Mouse (Mus musculus) left cerebral cortex, adult 6 months (tissue): Measurements from ENCODE around the gene Fxr2. TPM values are rescaled to one million over a fixed set of nuclear protein-coding genes. Genes with fewer than 3 reads are reported as not detected.

Experiments used
- long read RNA-seq, 2 experiments: library from polyadenylated mRNA; unstranded; transcript quantifications; one replicate each; pipeline ENCODE4 v2.0.0; 2019 to 2020
- polyA plus RNA-seq: library from polyadenylated mRNA; unstranded; fragments of <200 nt; fragmentation: Nextera tagmentation; gene quantifications from 2 replicates; pipeline ENCODE4 v1.2.3, GENCODE M21; 2021

Gene Fxr2
- polyA plus RNA-seq = 6.9 and 10.3 TPM in 2 replicates
- long read RNA-seq, experiment 1, transcript Fxr2-201 (17 exons, 2,951 nt) = major isoform, 6 of 36 reads
- long read RNA-seq, experiment 1, partial matches to known transcripts = 24 of 36 reads
- long read RNA-seq, experiment 1, other reads (novel, unspliced or antisense) = 6 of 36 reads
- long read RNA-seq, experiment 2, partial matches to known transcripts = 15 of 16 reads
- long read RNA-seq, experiment 2, other reads (novel, unspliced or antisense) = 0 of 16 reads

DNA sequence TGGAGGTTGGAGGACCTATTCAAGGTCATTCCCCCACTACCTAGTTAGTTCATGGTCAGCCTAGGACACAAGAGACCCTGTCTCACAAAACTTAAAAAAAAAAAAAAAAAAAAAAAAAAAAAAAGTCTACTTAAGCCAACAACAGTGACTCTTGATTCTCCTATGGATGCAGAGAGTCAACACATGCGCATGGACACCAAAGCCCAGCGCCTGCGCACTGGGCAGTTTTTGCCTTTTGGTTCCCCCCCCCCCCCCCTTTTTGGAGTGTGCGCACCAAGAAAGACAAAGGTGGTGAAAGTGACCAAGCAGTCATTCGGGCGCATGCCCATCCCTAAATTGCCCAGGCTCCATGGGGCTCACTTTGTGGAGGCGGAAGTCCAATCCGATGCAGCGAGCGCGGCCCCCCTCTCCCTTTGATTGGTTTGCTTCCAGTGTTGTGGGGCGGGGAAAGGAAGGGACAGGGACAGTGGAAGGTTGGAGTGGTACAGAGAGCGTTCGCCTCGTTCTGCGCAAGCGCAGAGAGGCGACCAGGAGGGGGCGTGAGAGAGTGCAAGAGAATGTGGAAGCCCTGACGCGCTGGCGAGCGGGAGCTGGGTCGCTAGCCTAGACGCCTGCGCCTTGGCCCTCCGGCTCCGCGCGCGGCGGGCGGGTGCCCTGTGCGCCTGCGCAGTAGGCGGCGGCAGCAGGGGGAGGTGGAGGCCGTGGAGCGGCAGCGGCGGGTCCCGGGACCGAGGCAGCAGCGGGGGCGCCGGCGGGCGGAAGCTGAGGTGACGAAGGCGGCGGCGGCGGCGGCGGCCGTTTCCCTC, at the start of gene Fxr2:
Gene Fxr2, plus strand, starts transcription at position 707 of the 806 bp plus-strand sequence.

DNA sequence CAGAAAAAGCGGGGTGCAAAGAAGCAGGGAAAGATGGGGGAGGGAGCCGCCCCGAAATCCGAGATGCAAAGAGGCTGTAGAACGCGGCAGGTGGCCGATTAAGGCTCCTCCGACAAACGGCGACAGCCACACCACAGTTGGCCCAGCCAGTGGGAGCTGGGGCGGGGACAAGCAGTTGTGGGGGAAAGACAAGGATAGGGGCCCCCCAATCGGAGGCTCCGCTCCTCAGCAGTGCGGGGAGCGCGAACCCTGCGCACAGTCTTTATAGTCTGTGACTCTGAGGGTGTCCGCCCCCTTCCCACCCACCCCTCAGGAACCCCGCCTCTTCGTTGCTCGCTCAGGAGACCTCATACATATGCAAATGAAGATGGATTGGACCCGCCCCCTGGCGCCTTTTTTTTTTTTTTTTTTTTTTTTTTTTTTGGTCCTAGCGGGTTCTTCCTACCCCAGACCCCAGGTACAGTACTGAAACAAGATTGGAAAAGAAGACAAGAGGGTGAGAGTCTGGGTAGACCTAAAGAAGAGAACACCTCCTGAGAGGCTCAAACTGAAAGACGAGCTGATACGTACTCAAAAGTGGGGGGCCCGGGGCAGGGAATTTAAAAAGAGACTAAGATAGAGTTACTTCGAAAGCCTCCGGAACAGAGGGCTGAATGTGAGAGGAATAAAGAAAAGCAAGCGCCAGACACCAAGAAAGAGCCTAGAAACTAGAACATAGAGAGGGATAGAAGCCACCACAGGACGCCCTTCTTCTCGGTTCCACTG, 26.9 kb upstream of the Fxr2 start, which contains the start of gene Atp1b2:
Gene Atp1b2, minus strand, starts transcription at position 217 of the 765 bp plus-strand sequence.

DNA sequence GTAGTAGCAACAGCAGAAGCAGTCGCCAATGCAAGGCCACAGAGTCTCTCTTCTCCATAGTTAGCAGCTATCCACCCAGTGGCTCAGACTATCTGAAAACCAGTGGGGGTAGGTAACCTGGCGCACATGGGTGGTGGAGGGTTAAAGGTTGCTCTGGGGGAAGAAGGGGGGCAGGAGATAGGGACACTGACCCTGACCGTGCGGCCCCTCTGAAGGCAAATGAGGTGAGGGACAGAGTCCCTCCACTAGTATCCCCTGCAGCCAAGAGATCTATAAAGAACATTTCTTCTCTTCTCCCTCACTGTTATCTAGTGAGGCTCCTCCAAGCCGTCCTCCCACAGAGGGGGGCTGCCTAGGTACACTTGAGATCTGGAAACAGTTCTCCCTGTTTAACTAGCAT, 15.0 kb upstream of the Fxr2 start, which contains the start of gene Shbg:
Gene Shbg, minus strand, starts transcription at position 101 of the 400 bp plus-strand sequence.

DNA sequence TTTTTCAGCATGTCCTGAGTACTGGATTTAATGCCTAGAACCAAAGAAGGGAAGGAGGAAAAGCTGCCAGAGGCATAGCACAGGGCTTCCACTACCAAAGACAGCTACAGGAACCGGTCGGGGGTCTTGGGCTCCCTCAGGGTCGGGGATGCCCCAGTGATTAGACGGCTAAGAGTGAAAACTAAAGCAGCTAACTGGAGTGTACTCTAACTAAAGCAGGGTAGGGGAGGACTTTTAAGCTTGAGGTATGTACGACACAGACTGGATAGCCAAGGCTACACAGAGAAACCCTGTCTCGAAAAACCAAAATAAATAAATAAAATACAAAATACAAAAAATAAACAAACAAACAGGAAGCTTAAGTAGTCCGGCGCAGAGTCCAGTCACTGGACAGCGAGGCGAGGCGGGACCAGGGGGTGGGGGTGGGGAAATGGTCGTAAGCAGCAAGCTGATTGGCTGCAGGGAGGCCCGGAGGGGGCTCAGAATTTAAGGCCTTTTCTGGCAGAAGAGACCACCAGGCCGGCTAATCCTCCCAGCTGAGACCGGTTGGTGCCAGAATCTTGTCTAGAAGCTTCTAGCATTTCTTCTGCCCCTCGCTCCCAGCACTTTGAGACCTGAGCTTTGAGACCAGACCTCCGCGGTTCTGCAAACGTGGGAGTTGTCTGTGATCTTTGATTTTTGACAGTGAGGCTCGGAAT, 11.1 kb upstream of the Fxr2 start, which contains the start of gene Sat2:
Gene Sat2, plus strand, starts transcription at position 454 of the 698 bp plus-strand sequence.

DNA sequence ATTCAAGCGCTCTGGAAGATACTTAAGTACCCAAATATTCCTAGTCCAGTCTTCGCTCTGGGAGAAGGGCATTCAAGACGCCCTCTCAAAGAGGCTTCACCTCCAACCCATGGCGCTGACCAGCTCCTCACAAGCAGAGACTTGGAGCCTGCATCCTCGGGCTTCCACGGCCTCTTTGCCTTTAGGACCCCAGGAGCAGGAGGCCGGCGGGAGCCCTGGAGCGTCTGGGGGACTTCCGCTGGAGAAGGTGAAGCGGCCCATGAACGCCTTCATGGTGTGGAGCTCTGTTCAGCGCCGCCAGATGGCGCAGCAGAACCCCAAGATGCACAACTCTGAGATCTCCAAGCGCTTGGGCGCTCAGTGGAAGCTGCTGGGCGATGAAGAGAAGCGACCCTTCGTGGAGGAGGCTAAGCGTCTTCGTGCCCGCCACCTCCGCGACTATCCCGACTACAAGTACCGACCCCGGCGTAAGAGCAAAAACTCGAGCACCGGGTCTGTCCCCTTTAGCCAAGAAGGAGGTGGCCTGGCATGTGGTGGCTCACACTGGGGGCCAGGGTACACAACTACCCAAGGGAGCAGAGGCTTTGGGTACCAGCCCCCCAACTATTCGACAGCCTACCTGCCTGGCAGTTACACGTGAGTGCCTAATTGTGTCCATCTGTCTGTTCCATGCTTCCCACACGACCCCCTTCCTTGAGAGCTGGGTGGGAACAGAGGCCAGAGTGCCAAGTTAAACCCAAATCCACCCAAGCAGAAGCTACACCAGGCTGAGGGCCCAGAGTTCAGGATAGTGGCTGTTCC, 22.7 kb downstream of the Fxr2 start, which contains the start of gene Sox15:
Gene Sox15, plus strand, starts transcription at position 51 of the 801 bp plus-strand sequence.

DNA sequence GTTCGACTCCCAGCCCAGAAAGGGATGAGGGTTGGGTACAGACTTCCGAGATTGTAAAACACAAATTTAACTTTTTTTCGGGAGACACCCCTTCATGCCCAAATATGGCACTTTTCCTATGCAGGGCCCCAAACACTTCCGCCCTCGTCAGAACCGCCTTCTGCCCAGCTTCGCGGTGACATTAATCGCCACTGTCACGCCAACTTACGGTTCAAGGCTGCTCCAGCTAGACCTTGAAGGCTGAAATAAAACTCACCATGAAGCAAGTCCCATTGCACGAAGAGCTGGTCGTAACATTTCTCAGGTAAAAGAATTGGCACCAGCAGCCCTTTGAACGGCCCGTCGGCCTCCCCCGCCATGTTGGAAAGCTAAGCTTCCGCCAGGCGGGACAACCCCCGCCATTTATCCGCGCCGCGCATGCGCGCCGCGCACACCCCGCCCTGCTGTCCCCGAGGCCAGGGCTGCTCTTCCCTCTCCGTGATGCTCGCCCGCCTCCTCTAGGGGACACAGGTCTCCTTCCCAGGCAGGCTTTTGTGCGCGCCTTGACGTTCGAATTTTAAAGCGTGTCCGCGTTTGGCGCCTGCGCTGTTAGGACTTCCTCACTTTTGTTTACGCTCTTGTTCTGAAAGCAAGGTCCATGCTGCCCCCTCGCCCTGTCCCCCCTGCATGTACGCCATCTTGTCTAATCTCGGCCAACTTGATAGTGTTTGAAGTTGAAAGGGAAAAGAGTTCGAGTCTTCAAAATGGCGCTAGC, 29.6 kb downstream of the Fxr2 start, which contains the start of gene Mpdu1:
Gene Mpdu1, minus strand, starts transcription at position 430 of the 754 bp plus-strand sequence.

DNA sequence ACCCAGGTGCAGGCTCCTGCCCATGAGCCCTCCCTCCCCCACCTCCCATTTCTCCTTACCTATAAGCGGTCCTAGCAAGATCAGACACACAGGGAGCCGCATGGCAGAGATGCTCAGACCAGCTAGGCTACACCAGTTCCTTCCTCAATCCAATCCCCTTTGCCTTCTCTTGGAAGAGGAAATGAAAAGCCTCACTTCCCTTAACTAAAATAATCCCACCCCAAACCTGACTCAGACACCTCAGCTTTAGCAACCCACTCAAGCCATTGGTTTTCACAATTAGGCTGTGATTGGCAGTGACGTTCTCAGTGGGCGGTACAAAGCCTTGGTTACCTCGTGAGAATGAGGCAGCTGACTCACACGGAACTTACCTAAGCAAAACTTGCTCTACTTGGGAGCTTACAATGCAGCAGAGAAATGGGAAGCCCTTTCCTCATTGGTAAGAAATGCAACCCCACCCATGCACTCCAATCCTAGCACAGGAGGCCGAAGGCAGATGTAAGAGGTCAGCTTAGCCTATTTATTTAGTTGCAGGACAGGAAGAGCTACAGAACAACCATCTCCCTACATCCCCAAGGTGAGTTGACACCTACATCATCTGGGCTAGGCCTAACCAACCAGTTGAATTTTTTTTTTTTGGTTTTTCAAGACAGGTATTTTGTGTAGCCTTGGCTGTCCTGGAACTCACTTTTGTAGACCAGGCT, 33.3 kb downstream of the Fxr2 start, which contains the start of gene Cd68:
Gene Cd68, minus strand, starts transcription at position 193 of the 704 bp plus-strand sequence.

DNA sequence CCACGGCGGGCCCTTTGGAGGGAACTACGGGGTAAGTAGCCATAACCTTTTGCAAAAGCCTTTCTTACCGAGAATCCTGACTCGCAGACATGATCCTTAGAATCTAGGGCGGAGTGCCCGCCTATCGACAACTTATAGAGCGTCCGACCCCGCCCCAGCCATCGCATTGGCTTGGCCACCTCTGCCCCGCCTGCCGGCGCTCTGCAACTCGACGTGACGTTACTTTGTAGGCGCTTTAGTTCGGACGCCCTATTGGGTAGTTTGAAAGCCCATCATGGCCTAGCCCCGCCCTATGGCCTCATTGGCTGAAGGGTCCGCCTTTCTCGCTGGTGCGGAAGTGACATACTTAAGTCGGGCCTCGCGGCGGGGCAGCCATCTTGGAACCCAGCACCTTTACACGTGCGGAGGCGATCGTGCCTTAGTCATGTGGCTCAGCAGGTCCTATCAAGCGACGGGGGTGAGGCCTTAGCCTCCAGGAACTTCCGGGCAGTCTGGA, 39.5 kb downstream of the Fxr2 start, which contains the start of gene Eif4a1:
Gene Eif4a1, minus strand, starts transcription at position 213 of the 496 bp plus-strand sequence.

DNA sequence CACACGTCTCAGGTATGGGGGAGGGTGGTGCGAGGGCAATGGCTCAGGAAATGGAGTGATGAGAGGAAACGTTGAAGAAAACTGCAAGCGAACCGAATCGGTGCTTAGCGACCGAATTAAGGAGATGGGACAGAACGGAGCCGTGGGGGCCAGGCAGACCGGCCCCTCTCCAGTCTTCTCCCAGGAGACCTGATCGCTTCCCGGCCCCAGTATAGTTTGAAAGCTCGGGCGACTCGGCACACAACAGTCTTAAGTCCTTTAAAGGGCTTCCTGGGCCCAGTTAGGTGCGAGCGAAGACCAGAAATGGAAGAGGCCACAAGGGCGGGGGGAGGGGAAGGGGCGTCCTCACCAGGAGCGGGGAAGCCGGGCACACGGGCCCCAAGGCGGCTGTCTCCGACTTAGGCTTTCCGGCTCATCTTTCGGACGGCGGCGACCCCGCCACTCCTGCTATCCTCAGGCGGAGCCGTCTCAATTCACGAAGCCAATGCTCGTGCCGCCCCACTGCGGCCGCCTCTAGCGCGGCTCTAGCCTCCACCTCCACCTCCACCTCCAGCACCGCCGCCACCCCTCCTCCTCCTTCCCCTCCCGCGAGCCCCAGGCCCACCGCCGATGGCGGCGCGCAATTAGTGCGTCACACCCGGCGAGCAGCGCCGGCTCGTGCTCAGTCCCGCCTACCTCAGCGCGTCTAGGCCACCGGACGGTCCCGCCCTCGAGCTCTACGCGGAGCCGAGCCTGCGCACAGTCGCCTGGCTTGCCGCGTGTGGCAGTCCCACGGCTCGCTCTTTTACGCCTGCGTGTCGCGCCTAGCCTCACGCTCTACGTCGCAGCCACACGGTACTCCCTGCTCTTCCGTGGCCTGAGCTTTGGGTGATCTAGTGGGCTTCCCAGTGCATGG, 48.8 kb downstream of the Fxr2 start, which contains the start of gene Senp3:
Gene Senp3, minus strand, starts transcription at position 771 of the 895 bp plus-strand sequence.

DNA sequence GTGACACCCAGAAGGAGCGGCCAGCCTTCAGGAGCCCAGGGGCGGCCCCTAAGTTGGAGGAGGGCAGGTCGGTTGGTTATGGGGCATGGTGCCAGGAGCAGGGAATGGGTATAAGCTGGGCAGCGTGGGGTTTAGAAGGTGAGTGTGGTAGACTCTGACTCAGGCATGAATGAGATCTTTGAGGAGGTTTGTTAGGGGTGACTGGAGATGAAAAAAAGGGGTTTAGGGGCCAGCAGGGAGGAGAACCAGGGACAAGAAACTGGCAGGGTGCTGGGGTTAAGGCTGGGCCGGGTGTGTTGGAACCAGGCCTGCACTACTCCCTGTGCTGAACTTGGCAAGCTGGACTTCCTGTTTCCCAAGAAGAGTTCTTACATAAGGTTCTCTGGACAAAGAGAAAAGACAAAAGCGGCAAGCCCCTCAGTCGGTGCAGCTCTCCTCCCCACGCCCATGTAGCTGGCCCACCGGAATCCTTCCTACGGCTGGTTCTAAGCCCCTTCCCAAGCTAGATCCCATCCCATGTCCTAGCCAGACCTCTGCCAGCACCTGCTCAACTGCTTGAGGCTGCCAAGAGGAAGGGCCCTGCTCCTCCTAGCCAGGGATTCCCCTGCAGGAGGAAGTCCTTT, 52.8 kb downstream of the Fxr2 start, which contains the start of gene Tnfsf13:
Gene Tnfsf13, minus strand, starts transcription at position 259 of the 623 bp plus-strand sequence.

DNA sequence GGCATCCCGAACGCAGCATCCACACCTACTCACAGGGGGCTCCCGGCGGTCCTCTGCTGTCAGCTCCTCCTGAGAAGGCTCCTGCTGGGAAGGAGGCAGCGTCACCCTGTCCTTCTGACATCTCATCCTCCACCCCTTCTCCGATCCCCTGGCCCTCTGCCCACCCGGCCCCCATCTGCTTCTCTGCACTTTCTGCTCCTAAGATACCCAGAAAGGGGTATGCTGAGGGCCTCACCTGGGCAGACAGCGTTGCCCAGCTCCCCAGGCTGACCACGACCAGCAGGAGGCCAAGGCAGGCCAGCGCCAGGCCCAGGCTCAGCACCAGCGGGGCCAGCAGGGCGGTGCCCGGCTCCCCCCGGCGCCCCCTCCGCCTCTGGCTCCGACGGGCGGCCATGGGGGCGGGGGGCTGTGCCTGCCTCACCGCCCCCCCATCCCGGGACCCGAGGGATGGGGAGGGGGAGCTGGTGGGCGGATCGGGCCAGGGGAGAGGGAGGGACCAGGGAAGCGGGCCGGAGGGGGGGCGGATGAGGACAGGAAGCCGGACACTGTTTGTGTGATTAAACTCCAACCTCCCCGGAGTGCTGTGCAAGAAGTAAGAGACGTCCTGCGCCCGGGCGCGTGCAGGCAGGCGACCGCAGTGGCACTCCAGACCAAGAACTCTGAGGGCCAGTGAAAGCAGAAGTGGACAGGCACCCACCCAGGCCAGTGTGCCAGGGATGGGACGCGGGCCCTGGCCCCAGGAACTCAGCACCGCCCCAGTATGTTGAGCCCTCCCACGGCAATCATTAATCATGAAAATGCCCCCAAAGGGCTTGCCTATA, 62.8 kb downstream of the Fxr2 start, which contains the start of the genes Tnfsf12 and Tnfsfm13:
Gene Tnfsf12, minus strand, starts transcription at position 489 of the 821 bp plus-strand sequence.
Gene Tnfsfm13, minus strand, starts transcription at position 738 of the 821 bp plus-strand sequence.

Other genes starting within 250 kb of the Fxr2 start
- gene Naa38, start 237.5 kb upstream of the Fxr2 start, polyA plus RNA-seq = 537 and 633 TPM in 2 replicates
- 14.8 and 20.5 TPM in 2 replicates for gene Cyb5d1, start 237.4 kb upstream of the Fxr2 start, polyA plus RNA-seq
- gene Tmem88, start 234.8 kb upstream of the Fxr2 start, polyA plus RNA-seq = 3.1 and 4.1 TPM in 2 replicates
- gene Kdm6b, start 219.3 kb upstream of the Fxr2 start, polyA plus RNA-seq = 4.7 and 5.3 TPM in 2 replicates
- gene Dnah2, start 83.9 kb upstream of the Fxr2 start, polyA plus RNA-seq = 0.19 and 0.56 TPM in 2 replicates
- gene Efnb3, start 72.8 kb upstream of the Fxr2 start, polyA plus RNA-seq = 14.0 and 33.2 TPM in 2 replicates
- 11.1 and 12.9 TPM in 2 replicates for gene Wrap53, start 52.7 kb upstream of the Fxr2 start, polyA plus RNA-seq
- 20.2 and 20.9 TPM in 2 replicates for gene Trp53, start 52.6 kb upstream of the Fxr2 start, polyA plus RNA-seq
- 153 and 269 TPM in 2 replicates for gene Atp1b2, start 27.0 kb upstream of the Fxr2 start, polyA plus RNA-seq
- not detected in 2 replicates for gene Shbg, start 15.1 kb upstream of the Fxr2 start, polyA plus RNA-seq
- gene Sat2, start 11.0 kb upstream of the Fxr2 start, polyA plus RNA-seq = 13.9 and 15.2 TPM in 2 replicates
- 0.36 TPM in 1 of 2 replicates, not detected in the other for gene Sox15, start 22.3 kb downstream of the Fxr2 start, polyA plus RNA-seq
- 87.7 and 102 TPM in 2 replicates for gene Mpdu1, start 29.7 kb downstream of the Fxr2 start, polyA plus RNA-seq
- 18.2 and 20.8 TPM in 2 replicates for gene Cd68, start 33.2 kb downstream of the Fxr2 start, polyA plus RNA-seq
- gene Eif4a1, start 39.4 kb downstream of the Fxr2 start, polyA plus RNA-seq = 163 and 212 TPM in 2 replicates
- gene Senp3, start 49.1 kb downstream of the Fxr2 start, polyA plus RNA-seq = 16.2 and 20.9 TPM in 2 replicates
- 3.5 and 3.8 TPM in 2 replicates for gene Tnfsf13, start 52.8 kb downstream of the Fxr2 start, polyA plus RNA-seq
- 3.3 and 11.2 TPM in 2 replicates for gene Tnfsf12, start 62.9 kb downstream of the Fxr2 start, polyA plus RNA-seq
- 3.0 and 5.7 TPM in 2 replicates for gene Tnfsfm13, start 63.1 kb downstream of the Fxr2 start, polyA plus RNA-seq
- 3.9 and 7.0 TPM in 2 replicates for gene Polr2a, start 125.6 kb downstream of the Fxr2 start, polyA plus RNA-seq
- gene Slc35g3, start 129.0 kb downstream of the Fxr2 start, polyA plus RNA-seq = not detected in 2 replicates
- 6.7 and 9.8 TPM in 2 replicates for gene Zbtb4, start 132.9 kb downstream of the Fxr2 start, polyA plus RNA-seq
- 0.17 and 0.19 TPM in 2 replicates for gene Chrnb1, start 163.0 kb downstream of the Fxr2 start, polyA plus RNA-seq
- 2.3 and 2.7 TPM in 2 replicates for gene Fgf11, start 168.9 kb downstream of the Fxr2 start, polyA plus RNA-seq
- 0.39 and 0.40 TPM in 2 replicates for gene Tmem102, start 172.6 kb downstream of the Fxr2 start, polyA plus RNA-seq
- gene Gm39566, start 182.3 kb downstream of the Fxr2 start, polyA plus RNA-seq = not detected in 2 replicates
- gene Spem2, start 185.5 kb downstream of the Fxr2 start, polyA plus RNA-seq = not detected in 2 replicates
- gene Spem1, start 189.2 kb downstream of the Fxr2 start, polyA plus RNA-seq = not detected in 2 replicates
- 12.4 and 16.8 TPM in 2 replicates for gene Nlgn2, start 204.8 kb downstream of the Fxr2 start, polyA plus RNA-seq
- gene Tmem256, start 205.5 kb downstream of the Fxr2 start, polyA plus RNA-seq = 510 and 573 TPM in 2 replicates
- gene Plscr3, start 213.4 kb downstream of the Fxr2 start, polyA plus RNA-seq = 4.0 and 11.7 TPM in 2 replicates
- gene Tnk1, start 225.7 kb downstream of the Fxr2 start, polyA plus RNA-seq = 0.08 TPM in 1 of 2 replicates, not detected in the other
- not detected in 2 replicates for gene Tmem95, start 245.0 kb downstream of the Fxr2 start, polyA plus RNA-seq
- gene Kctd11, start 248.4 kb downstream of the Fxr2 start, polyA plus RNA-seq = 0.42 and 0.43 TPM in 2 replicates